ENCODE assay signal across 7 mouse cellular contexts in genomic region chr11:97403614-97404183, GRCm38 (mm10). TPM values are rescaled to one million over a fixed set of nuclear protein-coding genes. Genes with fewer than 3 reads are reported as not detected.
DNase-seq lines count a peak whose midpoint lies in the region; ATAC-seq and TF ChIP-seq lines count a peak whose summit lies in the region.

No protein-coding gene starts in this region.

- H3K27me3 ChIP-seq in lung, embryonic 14.5 days (ENCODE audit: insufficient read depth, low read length): 0 out of 2 replicates have a peak, but pooled peaks cover 5% of the 10 kb centered on the region
- no peaks in the 10 kb centered on the region for H3K27me3 ChIP-seq in forebrain, postnatal 0 days (ENCODE audit: insufficient read depth, low read length)
- H3K27me3 ChIP-seq in limb, embryonic 15.5 days: peaks cover 6% of the 10 kb centered on the region; the same call in 1 of the 2 replicates
- peaks cover 3% of the 10 kb centered on the region; the same call in 1 of the 2 replicates for H3K27me3 ChIP-seq in stomach, embryonic 15.5 days (replicated peaks)

- no peak for DNase-seq in lung, embryonic 14.5 days
- no peak for DNase-seq in lung, adult 18-20 months
- DNase-seq in forebrain, postnatal 0 days: no peak
- DNase-seq in natural killer cell, adult 2 months (ENCODE audit: low spot score in 2 of 2): no peak
- DNase-seq in MN1 (ENCODE audit: low spot score): no peak

- no peak overlapping the region for H3K27ac ChIP-seq in lung, embryonic 14.5 days (ENCODE audit: low read depth)
- peak overlapping the region; percentile 76; the same call in 1 of the 2 replicates for H3K27ac ChIP-seq in forebrain, postnatal 0 days (ENCODE audit: low read depth, low read length)
- H3K27ac ChIP-seq in limb, embryonic 15.5 days: peak overlapping the region; percentile 24
- H3K27ac ChIP-seq in stomach, embryonic 15.5 days: peak overlapping the region; percentile 57; the same call in 1 of the 2 replicates

- no peak for TF ChIP-seq CTCF in lung, embryonic 14.5 days (IDR thresholded peaks at IDR 0.05; ENCODE audit: low read depth)
- no peak for TF ChIP-seq CTCF in forebrain, postnatal 0 days (IDR thresholded peaks at IDR 0.05; ENCODE audit: low read depth)

- H3K9me3 ChIP-seq in lung, embryonic 14.5 days (ENCODE audit: low read depth, low read length): no peaks in the 10 kb centered on the region
- H3K9me3 ChIP-seq in forebrain, postnatal 0 days (ENCODE audit: low read length): no peaks in the 10 kb centered on the region
- no peaks in the 10 kb centered on the region for H3K9me3 ChIP-seq in limb, embryonic 15.5 days
- H3K9me3 ChIP-seq in stomach, embryonic 15.5 days: no peaks in the 10 kb centered on the region

- H3K4me2 ChIP-seq in lung, embryonic 14.5 days: peak overlapping the region; percentile 100
- peak overlapping the region; percentile 84 for H3K4me2 ChIP-seq in forebrain, postnatal 0 days (ENCODE audit: low read depth)
- peak overlapping the region; percentile 96 for H3K4me2 ChIP-seq in limb, embryonic 15.5 days
- peak overlapping the region; percentile 100 for H3K4me2 ChIP-seq in stomach, embryonic 15.5 days

- no peak for ATAC-seq in lung, embryonic 14.5 days (ENCODE audit: insufficient read depth)
- no peak for ATAC-seq in forebrain, postnatal 0 days
- ATAC-seq in limb, embryonic 15.5 days (ENCODE audit: insufficient number of reproducible peaks, low FRiP score, low TSS enrichment, low read depth): no peak
- ATAC-seq in stomach, embryonic 15.5 days (ENCODE audit: insufficient read depth, low FRiP score, low read depth): no peak

- H3K4me1 ChIP-seq in lung, embryonic 14.5 days (ENCODE audit: insufficient read depth): peaks cover 6% of the 10 kb centered on the region
- peaks cover 30% of the 10 kb centered on the region for H3K4me1 ChIP-seq in forebrain, postnatal 0 days (ENCODE audit: insufficient read depth)
- peaks cover 66% of the 10 kb centered on the region for H3K4me1 ChIP-seq in limb, embryonic 15.5 days
- peaks cover 40% of the 10 kb centered on the region for H3K4me1 ChIP-seq in stomach, embryonic 15.5 days

- H3K4me3 ChIP-seq in lung, embryonic 14.5 days (ENCODE audit: low read depth, low read length): peak overlapping the region; percentile 56
- peak overlapping the region; percentile 67 for H3K4me3 ChIP-seq in forebrain, postnatal 0 days (ENCODE audit: low read depth, low read length)
- H3K4me3 ChIP-seq in limb, embryonic 15.5 days: peak overlapping the region; percentile 54
- H3K4me3 ChIP-seq in stomach, embryonic 15.5 days (replicated peaks): peak overlapping the region; percentile 57

- WGBS in lung, embryonic 14.5 days: 37% methylated on average over 8 of the region's 8 CpGs
- 37% methylated on average over 8 of the region's 8 CpGs for WGBS in forebrain, postnatal 0 days
- WGBS in limb, embryonic 15.5 days: 41% methylated on average over 8 of the region's 8 CpGs
- WGBS in stomach, embryonic 15.5 days: 43% methylated on average over 8 of the region's 8 CpGs

- no peak overlapping the region for H3K9ac ChIP-seq in lung, embryonic 14.5 days
- H3K9ac ChIP-seq in forebrain, postnatal 0 days: no peak overlapping the region
- no peak overlapping the region; the same call in 1 of the 2 replicates for H3K9ac ChIP-seq in limb, embryonic 15.5 days
- H3K9ac ChIP-seq in stomach, embryonic 15.5 days: no peak overlapping the region

- H3K36me3 ChIP-seq in lung, embryonic 14.5 days (ENCODE audit: insufficient read depth): no peaks in the 10 kb centered on the region
- H3K36me3 ChIP-seq in forebrain, postnatal 0 days (ENCODE audit: insufficient read depth): no peaks in the 10 kb centered on the region
- H3K36me3 ChIP-seq in limb, embryonic 15.5 days: no peaks in the 10 kb centered on the region
- no peaks in the 10 kb centered on the region for H3K36me3 ChIP-seq in stomach, embryonic 15.5 days

RNA-seq across cellular contexts. Expression of gene Arhgap23, which starts 11.6 kb away (rescaled TPM):
- 7.0 and 7.9 TPM in 2 replicates for polyA plus RNA-seq in lung, embryonic 14.5 days (2014; fragmentation: Nextera tagmentation; extraction: Ambion mirVana)
- 52.7 and 52.9 TPM in 2 replicates for total RNA-seq in forebrain, postnatal 0 days (2014; rRNA removed)
- polyA plus RNA-seq in forebrain, postnatal 0 days (2015; fragmentation: Nextera tagmentation; extraction: Ambion mirVana): 7.0 and 10.2 TPM in 2 replicates
- 7.8 and 8.4 TPM in 2 replicates for polyA plus RNA-seq in limb, embryonic 15.5 days (2015; fragmentation: Nextera tagmentation; extraction: Ambion mirVana)
- 6.1 and 6.2 TPM in 2 replicates for polyA plus RNA-seq in stomach, embryonic 15.5 days (2015; fragmentation: Nextera tagmentation; extraction: Ambion mirVana)

RNA-seq across cellular contexts. Expression of gene Socs7, which starts 41.3 kb away (rescaled TPM):
- polyA plus RNA-seq in lung, embryonic 14.5 days (2014; fragmentation: Nextera tagmentation; extraction: Ambion mirVana): 1.9 and 2.7 TPM in 2 replicates
- total RNA-seq in forebrain, postnatal 0 days (2014; rRNA removed): 54.9 and 64.3 TPM in 2 replicates
- 5.3 and 6.4 TPM in 2 replicates for polyA plus RNA-seq in forebrain, postnatal 0 days (2015; fragmentation: Nextera tagmentation; extraction: Ambion mirVana)
- polyA plus RNA-seq in limb, embryonic 15.5 days (2015; fragmentation: Nextera tagmentation; extraction: Ambion mirVana): 3.4 and 4.4 TPM in 2 replicates
- 3.4 and 3.8 TPM in 2 replicates for polyA plus RNA-seq in stomach, embryonic 15.5 days (2015; fragmentation: Nextera tagmentation; extraction: Ambion mirVana)

RNA-seq across cellular contexts. Expression of gene Gpr179, which starts 51.8 kb away (rescaled TPM):
- polyA plus RNA-seq in lung, embryonic 14.5 days (2014; fragmentation: Nextera tagmentation; extraction: Ambion mirVana): 0.08 and 0.09 TPM in 2 replicates
- 0.46 and 0.62 TPM in 2 replicates for total RNA-seq in forebrain, postnatal 0 days (2014; rRNA removed)
- polyA plus RNA-seq in forebrain, postnatal 0 days (2015; fragmentation: Nextera tagmentation; extraction: Ambion mirVana): 0.21 and 0.45 TPM in 2 replicates
- polyA plus RNA-seq in limb, embryonic 15.5 days (2015; fragmentation: Nextera tagmentation; extraction: Ambion mirVana): 0.09 and 0.10 TPM in 2 replicates
- 0.19 and 0.21 TPM in 2 replicates for polyA plus RNA-seq in stomach, embryonic 15.5 days (2015; fragmentation: Nextera tagmentation; extraction: Ambion mirVana)
